Mouse (Mus musculus) small intestine, adult 2 months (tissue): Measurements from ENCODE around the gene Ifnb1.

Source experiments
- CTCF ChIP-seq: fragments of 200-500 bp; IDR thresholded peaks from 2 replicates; pipeline ENCODE4 v1.5.1; 2012; ENCODE audit warnings: low read depth, mild to moderate bottlenecking, control low read depth, inconsistent platforms, low read length, moderate library complexity, mixed read lengths; ENCODE audit not compliant: insufficient replicate concordance, insufficient read length; ENCODE audit errors: extremely low read depth
- POLR2A ChIP-seq: fragments of 200-500 bp; IDR thresholded peaks from 2 replicates; pipeline ENCODE4 v1.6.1; 2012; ENCODE audit warnings: low read depth, mild to moderate bottlenecking, control low read depth, inconsistent platforms, low read length, moderate library complexity

- TF ChIP-seq POLR2A = no peak
- no peak for TF ChIP-seq CTCF
Measured at GRCm38 (mm10) chr4:88571698-88572097, 49.1 kb upstream of the Ifnb1 start, which contains the start of gene Ifna14.
